Mouse (Mus musculus) erythroid progenitor cell, adult 5-6 weeks (primary cell): ENCODE data around the gene Gja8. TPM values are rescaled to one million over a fixed set of nuclear protein-coding genes. Genes with fewer than 3 reads are reported as not detected.

Source experiments
- ATAC-seq: replicated peaks from 2 replicates; pipeline ENCODE4 v1.8.0; 2016; ENCODE audit warnings: moderate number of reproducible peaks, mild to moderate bottlenecking, moderate TSS enrichment, inconsistent platforms; ENCODE audit not compliant: poor library complexity, low FRiP score, severe bottlenecking
- total RNA-seq, 2 experiments: library from RNA; stranded (forward) in 1 of 2; stranded (reverse) in 1 of 2; fragments of 150-400 nt in 1 of 2; fragments of 186-747, 209-891 nt in 1 of 2; gene quantifications; 2 replicates each; pipeline versions ENCODE4 v1.2.3 to v1.2.4; 2015 to 2017; ENCODE audit warnings: low replicate concordance in 2 of 2

The Gja8 gene
- total RNA-seq, 2 experiments from 2014 or later, result not detected

DNA sequence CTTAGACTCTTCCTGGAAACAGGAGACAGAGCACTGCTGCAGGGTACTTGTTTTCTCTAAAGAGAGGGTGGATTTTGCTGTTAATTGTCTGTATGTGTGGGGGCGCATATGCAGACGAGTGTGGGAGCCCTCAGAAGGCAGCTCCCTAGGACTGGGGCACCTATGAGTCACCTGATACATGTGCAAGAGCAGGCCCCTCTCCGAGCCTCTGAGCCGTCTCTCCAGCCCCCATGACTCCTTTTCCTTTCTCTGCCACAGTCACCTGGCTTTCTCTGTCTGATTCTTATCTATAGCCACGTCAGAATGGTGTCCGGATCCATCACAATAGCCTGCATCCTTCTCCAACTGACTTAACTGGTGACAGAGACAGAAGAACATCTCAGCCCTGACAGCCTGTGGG, 44.3 kb downstream of the Gja8 start:
- ATAC-seq, result no peak

GRCm38 (mm10) chr3:96880385-96880784, 45.4 kb downstream of the Gja8 start:
- no peak for ATAC-seq

GRCm38 (mm10) chr3:96879536-96879935, 46.3 kb downstream of the Gja8 start:
- ATAC-seq, result no peak

DNA sequence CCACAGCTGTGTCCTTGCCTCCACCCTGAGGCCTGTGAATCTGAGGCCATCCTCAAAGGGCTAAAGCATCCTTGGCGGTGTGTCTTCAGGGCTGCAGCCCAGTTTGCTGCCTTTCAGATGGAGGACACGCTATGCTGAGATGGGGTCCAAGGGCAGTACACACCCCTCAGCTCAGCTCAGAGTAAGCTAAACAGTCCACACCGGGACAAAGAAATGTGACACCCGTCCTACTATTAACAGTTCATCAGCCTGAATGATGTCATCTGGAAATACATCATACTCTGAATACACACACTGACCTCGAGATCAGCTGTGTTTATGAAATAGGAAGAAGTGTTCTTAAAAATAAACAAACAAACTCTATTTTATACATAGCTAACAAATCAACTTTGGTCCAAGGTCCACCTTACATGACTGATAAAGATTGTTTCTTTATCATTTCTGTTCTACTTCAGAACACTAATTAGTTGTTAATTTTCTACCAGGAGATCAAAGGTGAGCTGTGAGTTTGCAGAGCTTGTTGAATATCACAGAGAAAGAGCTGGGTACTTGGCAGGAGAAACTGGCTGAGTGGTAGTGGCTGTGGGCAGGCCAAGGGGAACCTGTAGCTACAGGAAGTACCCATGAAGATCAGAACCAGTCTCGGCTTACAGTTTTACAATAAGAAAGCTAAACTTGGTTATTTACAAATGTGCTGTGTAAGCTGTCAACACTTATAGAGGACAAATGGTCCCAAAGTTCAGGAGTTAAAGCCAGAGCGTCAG, 50.8 kb downstream of the Gja8 start:
- no peak for ATAC-seq

DNA sequence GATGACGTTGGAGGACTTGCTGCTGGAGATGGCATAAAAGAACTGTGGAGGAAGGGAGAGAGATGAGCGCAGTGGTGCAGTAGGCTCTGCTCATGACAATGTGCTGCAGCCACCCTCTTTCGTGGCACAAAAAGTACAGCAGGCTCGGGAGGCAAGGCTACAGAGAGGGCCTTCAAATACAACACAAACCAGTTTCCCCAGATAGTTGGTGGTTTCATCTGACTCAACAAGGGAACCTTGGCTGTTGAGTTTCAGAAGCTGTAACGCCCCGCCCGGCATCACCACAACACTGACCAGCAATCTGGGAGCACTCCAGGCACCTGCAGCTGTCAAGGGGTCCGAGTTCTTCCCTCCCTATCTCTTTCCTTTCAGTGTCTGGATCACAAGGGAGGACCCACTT, 53.3 kb downstream of the Gja8 start:
- no peak for ATAC-seq

GRCm38 (mm10) chr3:96871070-96871469, 54.8 kb downstream of the Gja8 start:
- ATAC-seq, result no peak

GRCm38 (mm10) chr3:96870270-96870669, 55.5 kb downstream of the Gja8 start:
- ATAC-seq, result no peak

GRCm38 (mm10) chr3:96869091-96869490, 56.7 kb downstream of the Gja8 start:
- ATAC-seq, result no peak

DNA sequence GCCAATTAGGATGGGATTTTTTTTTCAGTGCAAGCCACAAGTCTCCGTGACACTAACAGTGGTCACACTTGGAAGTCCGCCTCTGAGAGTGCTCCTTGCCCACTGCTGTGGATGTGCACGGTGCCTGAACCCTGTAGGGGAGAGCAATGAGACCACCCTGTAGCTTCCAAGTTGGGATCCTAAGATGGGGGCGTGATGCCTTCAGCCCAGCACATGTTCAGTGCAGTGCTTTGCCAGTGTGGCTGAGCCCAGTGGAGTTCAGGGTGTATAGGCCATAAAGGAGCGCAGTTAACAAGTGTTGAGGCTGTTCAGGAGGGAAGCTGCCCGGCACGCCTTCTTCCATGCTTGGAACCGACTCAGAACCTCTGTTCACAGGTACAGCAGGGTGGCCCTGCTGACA, 57.3 kb downstream of the Gja8 start:
- ATAC-seq, result no peak

DNA sequence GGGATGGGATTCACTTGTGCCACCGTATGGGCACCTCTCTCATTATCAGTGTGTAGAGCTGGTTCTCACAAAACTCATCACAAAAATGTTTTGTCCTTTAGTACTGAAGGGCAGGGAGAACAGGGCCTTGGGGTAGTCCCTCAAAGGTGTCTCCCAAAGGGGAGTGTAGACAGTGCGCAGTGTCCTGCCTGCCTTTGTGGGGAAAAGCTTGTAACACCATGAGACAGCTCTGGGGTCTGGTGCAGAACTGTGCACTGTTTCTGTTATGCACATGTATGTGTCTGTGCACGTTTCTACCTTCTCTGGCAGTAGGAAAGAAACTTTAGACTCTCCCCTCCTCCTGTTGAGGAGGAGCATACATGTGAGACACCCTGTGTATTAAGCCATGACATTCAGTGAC, 58.0 kb downstream of the Gja8 start:
- no peak for ATAC-seq

Other genes with a start within 250 kb of the Gja8 start
- 1.3 and 6.5 TPM in 2 replicates for gene Pias3, start 229.6 kb downstream of the Gja8 start, total RNA-seq (2015; ENCODE audit: low replicate concordance)
- gene Pias3, start 229.6 kb downstream of the Gja8 start, total RNA-seq (2017; ENCODE audit: low replicate concordance), result 2.1 TPM in 1 of 2 replicates, not detected in the other
- not detected in 2 replicates for gene Nudt17, start 217.5 kb downstream of the Gja8 start, total RNA-seq (2015; ENCODE audit: low replicate concordance)
- gene Nudt17, start 217.5 kb downstream of the Gja8 start, total RNA-seq (2017; ENCODE audit: low replicate concordance), result 2.3 TPM in 1 of 2 replicates, not detected in the other
- gene Polr3c, start 198.4 kb downstream of the Gja8 start, total RNA-seq (2015; ENCODE audit: low replicate concordance), result 16.2 and 34.8 TPM in 2 replicates
- gene Polr3c, start 198.4 kb downstream of the Gja8 start, total RNA-seq (2017; ENCODE audit: low replicate concordance), result 21.6 and 27.7 TPM in 2 replicates
- 28.5 and 45.3 TPM in 2 replicates for gene Rnf115, start 198.4 kb downstream of the Gja8 start, total RNA-seq (2015; ENCODE audit: low replicate concordance)
- gene Rnf115, start 198.4 kb downstream of the Gja8 start, total RNA-seq (2017; ENCODE audit: low replicate concordance), result 32.7 and 35.9 TPM in 2 replicates
- gene Pdzk1, start 96.7 kb downstream of the Gja8 start, total RNA-seq (2015; ENCODE audit: low replicate concordance), result 1.8 and 4.6 TPM in 2 replicates
- gene Pdzk1, start 96.7 kb downstream of the Gja8 start, total RNA-seq (2017; ENCODE audit: low replicate concordance), result 2.4 and 6.9 TPM in 2 replicates
- gene Cd160, start 96.7 kb downstream of the Gja8 start, total RNA-seq (2015; ENCODE audit: low replicate concordance), result 1.8 TPM in 1 of 2 replicates, not detected in the other
- 0.26 TPM in 1 of 2 replicates, not detected in the other for gene Cd160, start 96.7 kb downstream of the Gja8 start, total RNA-seq (2017; ENCODE audit: low replicate concordance)
- gene Gja5, start 21.3 kb downstream of the Gja8 start, total RNA-seq (2015; ENCODE audit: low replicate concordance), result not detected in 2 replicates
- 0.39 TPM in 1 of 2 replicates, not detected in the other for gene Gja5, start 21.3 kb downstream of the Gja8 start, total RNA-seq (2017; ENCODE audit: low replicate concordance)
- gene Gpr89, start 20.7 kb downstream of the Gja8 start, total RNA-seq (2015; ENCODE audit: low replicate concordance), result 2.9 TPM in 1 of 2 replicates, not detected in the other
- gene Gpr89, start 20.7 kb downstream of the Gja8 start, total RNA-seq (2017; ENCODE audit: low replicate concordance), result 1.6 and 3.5 TPM in 2 replicates
- 8.3 and 13.8 TPM in 2 replicates for gene Acp6, start 232.8 kb upstream of the Gja8 start, total RNA-seq (2015; ENCODE audit: low replicate concordance)
- 7.2 and 9.9 TPM in 2 replicates for gene Acp6, start 232.8 kb upstream of the Gja8 start, total RNA-seq (2017; ENCODE audit: low replicate concordance)